Mouse (Mus musculus) activated CD4-positive, CD25-positive, alpha-beta regulatory T cell, adult 4 months (primary cell): ENCODE measurements around the gene Lrrc59. TPM values are rescaled to one million over a fixed set of nuclear protein-coding genes. Genes with fewer than 3 reads are reported as not detected.

Experiments used
- ATAC-seq: one replicate; pipeline ENCODE4 v1.8.0; 2017
- polyA plus RNA-seq, 2 experiments: library from polyadenylated mRNA; unstranded; fragments of 100-300 nt; shearing (Covaris generic); gene quantifications; one replicate each; pipeline ENCODE4 v1.2.1; 2017

Lrrc59 gene
- 10 to 100 TPM in 1 of 2 experiments, 1 to 10 TPM in 1; 9.9 to 12.9 TPM for polyA plus RNA-seq

- ATAC-seq: peak; percentile 98
Measured at GRCm38 (mm10) chr11:94629199-94629883, at the start of gene Lrrc59. Gene Lrrc59 (plus strand): TSS chr11:94629767.

GRCm38 (mm10) chr11:94580111-94580740 lies 49.3 kb upstream of the Lrrc59 start:
- ATAC-seq: no peak

GRCm38 (mm10) chr11:94585091-94585490 lies 44.5 kb upstream of the Lrrc59 start:
- ATAC-seq: no peak

- no peak for ATAC-seq
Measured at GRCm38 (mm10) chr11:94587511-94587910, 42.1 kb upstream of the Lrrc59 start.

- ATAC-seq: peak; percentile 45
Measured at GRCm38 (mm10) chr11:94596311-94596852, 33.2 kb upstream of the Lrrc59 start.

- ATAC-seq: no peak
Measured at GRCm38 (mm10) chr11:94597319-94597718, 32.2 kb upstream of the Lrrc59 start.

- no peak for ATAC-seq
Measured at GRCm38 (mm10) chr11:94598437-94599120, 31.0 kb upstream of the Lrrc59 start.

- ATAC-seq: no peak
Measured at GRCm38 (mm10) chr11:94600447-94600846, 29.1 kb upstream of the Lrrc59 start.

GRCm38 (mm10) chr11:94601321-94602281 lies 28.0 kb upstream of the Lrrc59 start, which contains the start of gene Acsf2:
Gene Acsf2 (minus strand): TSS chr11:94601871.
- ATAC-seq: peak; percentile 88

- no peak for ATAC-seq
Measured at GRCm38 (mm10) chr11:94602356-94602955, 27.1 kb upstream of the Lrrc59 start.

GRCm38 (mm10) chr11:94610744-94611740 lies 18.5 kb upstream of the Lrrc59 start:
- ATAC-seq: no peak

- ATAC-seq: no peak
Measured at GRCm38 (mm10) chr11:94614603-94615002, 15.0 kb upstream of the Lrrc59 start.

GRCm38 (mm10) chr11:94615494-94615893 lies 14.1 kb upstream of the Lrrc59 start:
- no peak for ATAC-seq

GRCm38 (mm10) chr11:94617646-94618045 lies 11.9 kb upstream of the Lrrc59 start:
- no peak for ATAC-seq

GRCm38 (mm10) chr11:94620766-94621457 lies 8.7 kb upstream of the Lrrc59 start:
- ATAC-seq: no peak

GRCm38 (mm10) chr11:94621458-94621852 lies 8.1 kb upstream of the Lrrc59 start:
- no peak for ATAC-seq

GRCm38 (mm10) chr11:94622162-94622561 lies 7.4 kb upstream of the Lrrc59 start:
- ATAC-seq: no peak

- no peak for ATAC-seq
Measured at GRCm38 (mm10) chr11:94629884-94630198, 274 bp downstream of the Lrrc59 start.

- ATAC-seq: no peak
Measured at GRCm38 (mm10) chr11:94630199-94631011, 838 bp downstream of the Lrrc59 start.
